Mouse (Mus musculus) splenic B cell, adult 2 months (primary cell): ENCODE results near the gene Bcl11a.

Experiments
- DNase-seq: peaks from one replicate; pipeline ENCODE4 v3.0.0-alpha.2; 2011; ENCODE audit warnings: low read depth, low spot score
- H3K27me3 ChIP-seq: 2 replicates; pipeline ENCODE4 v1.6.1; 2012; ENCODE audit warnings: mild to moderate bottlenecking, low read length, moderate library complexity, mixed read lengths; ENCODE audit not compliant: control insufficient read depth, poor library complexity, insufficient read depth, severe bottlenecking
- H3K36me3 ChIP-seq: 2 replicates; pipeline ENCODE4 v1.6.1; 2012; ENCODE audit warnings: mild to moderate bottlenecking, low read length, moderate library complexity, mixed read lengths; ENCODE audit not compliant: control insufficient read depth, poor library complexity, insufficient read depth, severe bottlenecking

Gene Bcl11a

DNA sequence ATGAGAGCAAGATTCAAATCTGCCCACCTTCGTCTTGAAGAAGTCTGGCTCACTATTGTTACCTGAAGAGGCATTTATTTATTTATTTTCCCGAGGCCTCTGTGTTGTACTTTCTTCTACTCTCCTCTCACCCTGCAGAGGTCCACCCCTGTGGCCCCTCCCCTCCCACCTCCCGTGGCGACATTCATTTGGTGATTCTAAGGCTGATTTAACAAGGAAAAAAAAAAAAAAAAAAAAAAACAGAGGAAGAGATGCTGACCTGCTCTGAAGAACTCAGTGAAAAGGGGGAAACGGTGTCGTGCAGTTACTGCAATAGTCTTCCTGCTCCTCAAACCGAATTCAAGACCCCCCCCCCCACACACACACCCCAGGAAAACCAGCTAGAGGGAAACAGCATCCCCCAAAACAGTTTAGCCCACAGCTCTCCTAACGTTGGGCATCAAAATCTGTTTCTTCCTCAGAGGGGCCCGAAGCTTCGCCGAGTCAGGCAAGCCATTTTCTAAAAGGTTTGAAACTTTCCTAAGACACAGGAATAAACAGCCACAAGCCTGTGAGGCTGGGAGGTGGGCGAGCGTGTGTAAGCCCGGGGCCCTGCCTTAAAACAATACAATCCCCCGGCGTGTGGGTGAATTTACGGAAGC, 2.2 kb upstream of the Bcl11a start:
- H3K27me3 ChIP-seq, result no peaks in the 10 kb centered on the region; the same call in 1 of the 2 replicates
- H3K36me3 ChIP-seq, result 0 out of 2 replicates have a peak, but pooled peaks cover 4% of the 10 kb centered on the region
- DNase-seq, result no peak

DNA sequence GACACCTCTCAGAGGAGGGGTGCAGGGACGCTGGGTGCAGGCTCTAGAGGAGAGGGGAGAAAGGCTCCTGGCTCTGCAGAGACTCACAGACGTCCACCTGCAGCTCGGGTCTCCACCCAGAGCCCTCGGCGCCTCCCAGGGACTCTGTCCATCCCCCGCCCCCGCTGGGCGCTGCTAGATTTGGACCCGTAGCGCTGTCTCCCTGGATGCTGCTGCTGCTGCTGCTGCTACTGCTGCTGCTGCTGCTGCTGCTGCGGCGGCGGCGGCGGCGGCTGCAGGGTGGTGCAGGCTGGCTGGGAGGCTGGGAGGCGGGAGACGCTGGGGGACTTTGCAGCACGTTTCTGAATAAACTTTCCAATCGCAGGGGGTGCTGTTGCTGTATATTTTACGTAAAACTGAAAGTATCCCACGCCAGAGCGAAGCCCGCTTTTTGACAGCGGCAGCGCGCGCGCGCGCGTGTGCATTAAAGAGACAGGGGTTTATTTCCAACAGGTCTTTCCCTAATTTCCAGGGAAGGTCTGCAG, 1.7 kb upstream of the Bcl11a start:
- H3K27me3 ChIP-seq, result no peaks in the 10 kb centered on the region; the same call in 1 of the 2 replicates
- H3K36me3 ChIP-seq, result 0 out of 2 replicates have a peak, but pooled peaks cover 4% of the 10 kb centered on the region
- peak; percentile 92 for DNase-seq

DNA sequence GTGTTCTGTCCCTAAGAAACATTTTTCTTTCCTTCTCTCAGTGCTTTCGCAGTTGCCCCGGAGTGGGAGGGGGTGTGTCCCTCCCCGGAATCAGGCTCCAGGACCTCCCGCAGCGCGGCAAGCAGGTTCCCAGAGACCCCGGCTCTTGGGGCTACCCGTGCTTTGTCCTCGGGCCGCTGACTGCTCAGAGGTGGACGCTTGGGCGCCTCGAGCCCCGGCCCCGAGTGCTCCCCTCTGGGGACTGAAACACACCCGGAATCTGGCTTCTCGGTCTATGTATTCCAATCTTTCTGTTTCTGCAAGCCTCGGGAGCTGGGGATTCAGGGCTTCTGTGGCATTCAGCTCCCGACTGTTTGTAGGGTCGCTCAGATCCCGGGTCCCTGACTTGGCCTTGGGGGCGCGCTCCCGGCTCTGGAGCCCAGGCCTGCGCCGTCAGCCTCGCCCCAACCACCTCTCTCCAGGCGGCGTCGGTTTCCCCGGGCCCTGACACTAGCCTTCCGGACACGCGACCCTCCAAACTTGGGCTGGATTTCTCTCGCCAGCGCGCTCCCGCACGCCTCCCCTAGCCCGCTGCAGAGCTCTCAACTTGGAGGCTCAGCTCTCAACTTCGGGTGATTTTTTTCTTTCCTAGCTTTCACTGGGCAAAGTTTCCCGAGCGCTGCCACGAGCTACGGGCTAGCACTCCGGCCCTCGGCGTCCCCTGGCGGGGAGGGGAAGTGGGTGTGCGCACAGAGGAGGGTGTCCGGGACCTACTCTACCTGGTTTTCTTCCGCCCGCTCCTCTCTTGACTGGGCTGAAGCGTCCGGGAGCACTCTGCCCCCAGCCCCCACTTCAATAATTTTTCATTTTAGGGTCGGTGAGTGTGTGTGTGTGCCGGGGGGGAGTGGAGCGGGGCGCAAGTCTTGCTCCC, 780 bp upstream of the Bcl11a start:
- no peaks in the 10 kb centered on the region; the same call in 1 of the 2 replicates for H3K27me3 ChIP-seq
- peaks cover 7% of the 10 kb centered on the region; the same call in 1 of the 2 replicates for H3K36me3 ChIP-seq
- DNase-seq, result peak; percentile 77

DNA sequence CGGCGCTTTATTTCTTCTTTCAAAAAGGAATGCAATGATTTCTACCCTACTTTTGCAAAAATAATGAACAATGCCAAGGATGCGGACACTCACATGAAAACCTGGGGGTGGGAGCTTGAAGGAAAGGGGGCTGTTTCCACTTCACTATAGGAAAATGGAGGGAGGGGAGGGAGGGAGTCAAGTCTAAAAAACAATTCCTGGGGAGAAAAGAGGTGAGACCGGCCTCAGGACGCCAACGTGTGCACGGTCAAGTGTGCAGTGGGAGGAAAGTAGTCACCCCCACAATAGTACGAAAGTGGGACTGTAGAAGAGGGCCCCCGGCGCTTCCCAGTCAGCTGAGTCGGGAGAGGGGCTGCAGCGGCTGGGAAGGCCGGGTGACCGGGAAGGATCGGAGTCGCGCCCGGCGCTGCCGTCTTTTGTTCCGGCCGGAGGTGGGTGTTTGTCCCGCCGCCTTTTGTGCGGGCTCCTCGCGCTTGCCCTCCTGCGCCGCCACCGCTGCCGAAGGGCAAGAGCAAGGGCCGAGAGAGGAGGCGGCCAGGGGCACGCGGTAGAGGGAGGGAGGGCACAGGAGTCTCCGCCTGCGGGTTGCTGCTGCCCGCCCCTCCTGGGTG, 955 bp downstream of the Bcl11a start:
- H3K36me3 ChIP-seq, result peaks cover 7% of the 10 kb centered on the region; the same call in 1 of the 2 replicates
- H3K27me3 ChIP-seq, result no peaks in the 10 kb centered on the region; the same call in 1 of the 2 replicates
- DNase-seq, result peak; percentile 66

DNA sequence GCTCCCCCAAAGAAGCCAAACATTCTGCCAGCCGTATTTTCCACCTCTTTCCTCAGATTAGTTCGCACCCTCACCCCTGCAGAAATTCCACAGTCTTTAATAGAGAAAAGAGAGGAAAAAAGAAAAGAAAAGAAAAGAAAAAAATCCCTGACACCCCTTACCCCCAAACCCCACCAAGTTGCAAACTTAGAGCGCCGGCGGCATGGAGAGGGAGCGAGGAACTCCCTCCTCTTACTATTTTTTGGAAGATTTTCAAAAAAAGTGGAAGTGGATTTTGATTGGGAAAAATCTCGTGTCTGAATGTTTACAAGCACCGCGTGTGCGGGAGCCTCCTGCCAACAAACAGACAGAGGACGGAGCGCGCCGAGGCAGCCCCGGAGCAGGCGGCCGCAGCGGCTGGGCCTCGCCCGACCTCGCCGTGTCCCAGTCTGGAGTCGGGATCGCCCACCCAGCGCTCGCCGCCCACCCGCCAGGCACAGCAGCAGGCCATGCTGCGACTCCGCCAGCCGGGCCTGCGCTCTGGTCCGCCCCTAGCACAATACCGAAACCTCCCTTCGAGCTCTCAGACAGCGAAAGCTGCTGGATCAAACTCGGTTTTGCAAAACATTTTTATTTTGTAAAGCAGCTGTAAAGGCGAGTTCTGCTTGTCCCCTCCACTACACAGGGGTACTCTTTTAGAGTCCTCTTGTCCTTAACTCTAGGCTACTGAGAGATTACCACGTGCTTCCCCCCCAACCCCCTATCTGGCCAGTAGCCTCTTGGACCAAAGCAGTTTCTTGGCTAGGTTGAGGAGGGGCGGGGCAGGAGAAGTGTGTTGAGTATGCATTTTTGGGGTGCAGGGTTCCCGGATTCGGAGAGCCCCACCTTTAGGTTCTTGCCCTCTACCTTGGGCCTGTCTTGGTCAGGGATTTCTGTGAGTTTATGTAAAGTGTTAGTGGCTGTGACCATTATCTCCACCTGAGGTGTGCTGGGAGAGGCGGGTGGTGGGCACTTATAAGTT, 1.8 kb downstream of the Bcl11a start:
- H3K27me3 ChIP-seq, result no peaks in the 10 kb centered on the region; the same call in 1 of the 2 replicates
- DNase-seq, result peak; percentile 57
- peaks cover 7% of the 10 kb centered on the region; the same call in 1 of the 2 replicates for H3K36me3 ChIP-seq

DNA sequence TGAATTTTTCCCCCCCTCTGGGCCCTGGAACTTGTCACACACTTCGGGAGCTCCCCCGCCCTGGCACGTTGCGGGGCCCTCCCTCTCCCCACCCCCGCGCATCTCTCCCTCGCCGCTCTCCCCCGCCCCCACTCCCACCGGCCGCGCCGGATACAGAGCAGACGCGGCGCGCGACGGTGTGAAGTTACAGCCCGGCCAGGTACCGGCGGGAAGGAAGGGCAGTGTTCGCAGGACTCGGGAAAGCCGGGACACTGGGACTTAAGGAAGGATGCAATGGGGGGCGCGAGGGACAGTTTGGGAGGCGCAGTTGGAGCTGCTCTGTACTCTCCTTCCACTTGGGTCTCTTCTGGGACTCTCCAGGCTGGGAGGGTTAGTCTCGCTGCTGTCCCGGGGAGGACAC, 2.7 kb downstream of the Bcl11a start:
- peaks cover 12% of the 10 kb centered on the region; the same call in 1 of the 2 replicates for H3K36me3 ChIP-seq
- DNase-seq, result peak; percentile 64
- H3K27me3 ChIP-seq, result no peaks in the 10 kb centered on the region; the same call in 1 of the 2 replicates

DNA sequence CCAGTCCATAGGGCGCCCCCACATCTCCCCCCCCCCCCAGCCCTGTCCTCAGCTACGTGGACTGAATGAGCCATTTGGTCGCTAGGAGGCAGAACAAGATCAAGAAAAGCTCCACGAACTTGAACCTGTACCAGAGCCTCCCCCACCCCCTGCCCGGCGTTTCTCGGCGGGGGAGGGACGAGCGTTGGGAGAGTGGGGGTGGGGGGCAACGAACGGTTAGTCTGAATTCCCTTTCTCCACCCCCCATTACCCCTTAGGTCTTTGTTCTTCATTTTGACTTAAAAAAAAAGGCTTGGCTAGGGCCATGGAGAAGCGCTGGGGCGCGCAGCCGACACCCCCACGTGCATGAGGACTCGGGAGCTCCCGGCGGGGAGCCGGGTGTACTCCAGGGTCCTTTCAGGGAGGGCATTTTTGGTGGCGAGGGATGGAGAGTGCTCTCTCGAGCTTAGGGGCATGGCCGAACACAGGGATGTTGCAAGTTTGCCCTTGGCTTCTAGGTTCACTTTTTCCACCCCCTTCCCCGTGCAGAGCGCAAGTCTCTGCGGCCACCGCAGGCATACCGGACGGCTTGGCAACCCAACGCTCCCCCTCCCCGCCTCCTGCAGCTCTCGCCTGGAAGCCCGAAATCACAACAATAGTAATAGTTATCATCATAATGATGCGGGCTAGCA, 3.3 kb downstream of the Bcl11a start:
- peak; percentile 92 for DNase-seq
- Histone ChIP-seq H3K27me3 (no peaks in the 10 kb centered on the region; the same call in 1 of the 2 replicates), H3K36me3 (peaks cover 14% of the 10 kb centered on the region; the same call in 1 of the 2 replicates)

DNA sequence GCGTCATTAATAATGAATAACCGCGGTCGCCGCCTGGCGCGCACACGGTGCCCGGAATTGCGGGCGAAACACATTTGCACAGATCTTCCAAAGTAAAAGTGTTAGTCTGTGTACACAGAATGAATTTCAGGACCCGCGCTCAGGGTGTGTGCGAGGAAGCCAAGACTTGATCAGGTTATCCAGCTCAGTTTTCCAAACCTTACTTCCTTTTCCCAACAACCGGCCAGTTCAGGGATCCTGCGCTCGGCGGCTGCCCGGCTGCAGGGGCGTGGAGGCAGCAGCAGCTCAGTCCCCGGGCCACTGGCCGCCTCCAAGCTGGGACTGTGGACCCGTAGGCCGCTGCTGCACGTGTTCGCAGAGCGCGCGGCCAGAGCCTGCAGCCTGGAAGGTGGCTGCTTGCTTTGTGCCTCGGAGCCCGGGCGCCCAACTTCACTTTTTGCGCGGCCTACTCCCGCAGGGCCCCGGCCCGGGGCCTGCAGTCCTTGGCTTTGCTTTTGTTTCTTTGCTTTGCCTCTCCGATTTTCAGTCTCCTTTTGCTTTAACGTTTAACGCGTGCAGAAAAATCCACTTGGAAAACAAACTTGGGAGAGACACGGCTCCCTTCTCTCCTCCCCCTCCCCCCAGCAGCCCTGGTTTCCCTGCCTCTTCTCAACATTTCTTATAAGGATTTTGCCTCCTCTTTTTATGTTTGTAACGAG, 4.0 kb downstream of the Bcl11a start:
- H3K36me3 ChIP-seq, result peaks cover 14% of the 10 kb centered on the region
- H3K27me3 ChIP-seq, result no peaks in the 10 kb centered on the region; the same call in 1 of the 2 replicates
- DNase-seq, result peak; percentile 57

DNA sequence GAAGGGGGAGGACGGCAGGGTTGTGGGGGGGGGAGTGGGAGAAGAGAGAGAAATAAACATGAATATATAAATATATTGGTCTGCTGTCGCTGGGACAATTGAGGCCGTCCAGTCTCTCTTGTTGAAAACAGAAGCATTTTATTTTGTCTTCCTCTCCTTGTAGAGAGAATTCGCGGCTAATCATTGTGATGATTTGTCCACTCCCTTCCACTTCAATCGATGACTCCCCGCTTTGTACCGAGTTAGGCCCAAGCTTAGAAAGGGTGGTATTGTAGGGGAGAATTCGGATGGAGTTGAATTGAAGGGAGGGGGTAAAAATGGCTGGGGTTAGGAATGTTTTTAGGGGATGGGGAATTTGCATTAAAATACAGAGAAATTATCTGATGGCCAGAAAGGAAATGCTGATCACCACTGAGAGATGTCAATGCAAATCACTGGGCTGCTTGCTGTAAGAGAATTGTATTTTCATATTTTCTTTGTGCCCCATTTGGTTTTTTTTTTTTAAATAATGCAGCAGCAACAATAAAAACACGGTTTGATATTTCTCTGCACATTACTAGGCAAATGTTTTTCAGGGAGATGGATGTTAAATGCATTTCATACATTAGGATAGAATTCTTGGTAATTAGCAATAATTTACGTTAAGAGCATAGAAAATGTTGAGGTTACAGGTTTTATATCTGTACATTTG, 4.7 kb downstream of the Bcl11a start:
- DNase-seq, result no peak
- H3K27me3 ChIP-seq, result no peaks in the 10 kb centered on the region; the same call in 1 of the 2 replicates
- H3K36me3 ChIP-seq, result peaks cover 16% of the 10 kb centered on the region

DNA sequence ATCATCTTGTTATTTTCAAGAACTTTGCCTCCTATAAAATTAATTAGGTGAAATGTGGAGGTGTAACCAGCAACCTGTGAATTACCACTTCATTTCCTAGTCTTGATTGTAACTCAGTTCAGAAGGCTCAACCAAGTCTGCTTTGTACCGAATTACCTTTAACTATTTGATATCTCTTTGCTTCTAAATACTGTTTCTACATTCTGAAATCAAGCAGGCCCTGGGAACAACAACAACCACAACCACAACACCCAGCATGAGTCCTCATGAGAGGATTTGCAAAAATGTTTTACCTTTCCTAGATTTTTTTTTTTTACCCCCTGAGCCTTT, 5.2 kb downstream of the Bcl11a start:
- DNase-seq, result no peak
- Histone ChIP-seq H3K27me3 (no peaks in the 10 kb centered on the region; the same call in 1 of the 2 replicates), H3K36me3 (peaks cover 20% of the 10 kb centered on the region)

DNA sequence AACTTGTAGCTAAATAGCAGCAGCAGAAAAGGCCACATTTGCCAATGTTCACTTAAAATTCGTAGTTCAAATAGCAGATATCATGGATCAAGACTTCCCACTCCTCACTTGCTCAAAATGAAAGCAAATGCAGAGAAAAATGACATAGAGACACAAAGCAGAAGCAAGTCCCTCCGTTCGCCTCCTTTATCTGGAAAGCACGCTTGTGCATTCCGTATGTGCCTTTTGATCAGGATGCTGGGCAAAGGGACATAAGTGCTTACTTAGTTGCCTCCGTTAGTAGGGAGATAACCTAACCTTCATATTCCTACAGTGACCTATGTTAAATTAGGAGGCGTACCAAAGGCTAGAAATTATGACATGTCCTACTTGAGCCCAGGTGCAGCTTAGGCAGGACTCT, 5.6 kb downstream of the Bcl11a start:
- DNase-seq, result no peak
- no peaks in the 10 kb centered on the region; the same call in 1 of the 2 replicates for H3K27me3 ChIP-seq
- H3K36me3 ChIP-seq, result peaks cover 20% of the 10 kb centered on the region

DNA sequence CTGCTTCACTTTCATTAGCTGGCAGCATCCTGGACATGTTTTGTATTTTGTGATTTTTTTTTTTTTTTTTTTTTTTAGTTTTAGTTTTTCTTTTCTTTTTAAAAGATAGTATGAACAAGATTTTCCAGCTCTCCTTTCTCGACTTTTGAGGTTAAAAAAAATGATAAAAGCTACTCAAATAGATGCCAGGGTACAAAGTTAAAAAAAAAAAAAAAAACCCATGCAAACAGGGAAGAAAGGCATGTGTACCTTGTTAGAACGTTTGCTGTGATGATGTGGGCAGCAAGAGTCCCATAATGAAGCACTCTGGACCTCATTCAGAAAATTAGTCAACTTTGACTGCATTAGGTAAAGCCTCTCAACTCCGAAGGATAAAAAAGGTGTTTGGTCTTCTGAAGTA, 6.2 kb downstream of the Bcl11a start:
- Histone ChIP-seq H3K36me3 (peaks cover 20% of the 10 kb centered on the region), H3K27me3 (no peaks in the 10 kb centered on the region)
- DNase-seq, result no peak
